Mouse (Mus musculus) neural tube, embryonic 15.5 days (tissue): ENCODE data around the gene Rhbdf2. TPM values are rescaled to one million over a fixed set of nuclear protein-coding genes. Genes with fewer than 3 reads are reported as not detected.
A peak's percentile ranks its signal among the peaks of the same experiment; 100 is the strongest.

Experiments used
- ATAC-seq: fragments of 200-750 bp; cut with Nextera tagmentation; 2 replicates; pipeline ENCODE4 v1.8.0; 2017; ENCODE audit warnings: mild to moderate bottlenecking, moderate TSS enrichment, moderate library complexity; ENCODE audit not compliant: low FRiP score
- H3K27ac ChIP-seq: fragments of 300-500 bp; sonication (generic); replicated peaks from 2 replicates; pipeline ENCODE4 v1.5.1; 2015; ENCODE audit warnings: mild to moderate bottlenecking, inconsistent platforms
- H3K27me3 ChIP-seq: fragments of 300-500 bp; sonication (generic); replicated peaks from 2 replicates; pipeline ENCODE4 v1.6.1; 2015; ENCODE audit warnings: inconsistent platforms
- H3K36me3 ChIP-seq: fragments of 300-500 bp; sonication (generic); 2 replicates; pipeline ENCODE4 v1.6.1; 2015; ENCODE audit warnings: inconsistent platforms
- H3K4me1 ChIP-seq: fragments of 300-500 bp; sonication (generic); 2 replicates; pipeline ENCODE4 v1.6.1; 2015; ENCODE audit warnings: inconsistent platforms
- H3K4me2 ChIP-seq: fragments of 300-500 bp; sonication (generic); 2 replicates; pipeline ENCODE4 v1.6.1; 2015; ENCODE audit warnings: inconsistent platforms, mild to moderate bottlenecking, moderate library complexity
- H3K4me3 ChIP-seq: fragments of 300-500 bp; sonication (generic); replicated peaks from 2 replicates; pipeline ENCODE4 v1.5.1; 2015; ENCODE audit warnings: mild to moderate bottlenecking, inconsistent platforms
- H3K9ac ChIP-seq: fragments of 300-500 bp; sonication (generic); replicated peaks from 2 replicates; pipeline ENCODE4 v1.6.1; 2015; ENCODE audit warnings: mild to moderate bottlenecking, inconsistent platforms
- H3K9me3 ChIP-seq: fragments of 300-500 bp; sonication (generic); replicated peaks from 2 replicates; pipeline ENCODE4 v1.6.1; 2016; ENCODE audit warnings: inconsistent platforms
- WGBS: fragments of 180-500 bp; shearing (Covaris S2); methylation state at CpG from one replicate; pipeline ENCODE4 v1.1.7; 2015; ENCODE audit warnings: mixed read lengths; 5-methylcytosine and 5-hydroxymethylcytosine counted together
- polyA plus RNA-seq: library from polyadenylated mRNA; unstranded; fragments of >200 nt; fragmentation: Nextera tagmentation; extraction: Ambion mirVana; gene quantifications from 2 replicates; pipeline ENCODE4 v1.2.1, GENCODE M21; 2015

The Rhbdf2 gene
- polyA plus RNA-seq, 1 experiment from 2014 or later: 1.4 TPM

DNA sequence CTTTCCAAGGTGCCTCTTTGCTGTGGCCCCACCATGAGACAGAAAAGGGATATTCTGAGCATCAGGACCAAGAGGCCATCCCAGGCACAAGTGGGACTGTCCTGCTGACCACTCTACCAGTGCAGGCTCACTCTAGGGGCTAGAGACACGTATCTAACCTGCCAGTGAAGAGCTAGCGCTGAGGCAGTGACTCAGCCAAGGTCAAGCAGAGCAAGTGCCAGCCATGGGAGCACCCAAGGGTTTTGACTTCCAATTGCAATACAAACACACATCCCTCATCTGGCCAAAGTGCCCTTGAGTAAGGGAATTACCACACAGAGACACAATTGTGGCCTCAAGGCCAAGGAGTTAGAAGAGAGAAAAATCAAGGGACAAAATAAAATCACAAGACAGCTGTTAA lies 51.4 kb downstream of the Rhbdf2 start:
- WGBS: 75% methylated on average over 2 of the region's 2 CpGs

DNA sequence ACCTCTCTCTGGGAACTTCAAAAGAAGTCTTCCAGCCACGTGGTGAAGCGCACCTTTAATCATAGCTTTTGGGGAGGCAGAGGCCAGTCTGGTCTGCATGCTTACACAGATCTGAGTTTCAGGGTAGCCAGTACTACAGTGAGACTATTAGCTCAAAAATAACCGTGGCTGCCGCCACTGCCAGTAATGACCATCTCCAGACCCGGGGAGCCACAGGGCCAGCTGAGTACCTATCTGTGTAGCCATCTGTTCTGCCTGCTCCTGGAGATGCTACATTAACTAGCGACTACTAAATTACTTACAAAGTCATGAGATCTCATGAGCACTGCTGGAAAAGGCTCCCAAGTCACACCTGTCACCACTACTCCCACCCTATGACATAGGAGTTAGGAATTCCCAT lies 51.8 kb downstream of the Rhbdf2 start:
- H3K4me1 ChIP-seq: peaks cover 93% of the 10 kb centered on the region
- 42% methylated on average over 6 of the region's 6 CpGs for WGBS
- ATAC-seq: no peak

More for the DNA sequence above, 51.4 kb downstream of the Rhbdf2 start:
- Histone ChIP-seq H3K4me1 (peaks cover 95% of the 10 kb centered on the region), H3K36me3 (no peaks in the 10 kb centered on the region), H3K9me3 (no peaks in the 10 kb centered on the region), H3K4me3 (no peak overlapping the region), H3K27ac (no peak overlapping the region), H3K27me3 (no peaks in the 10 kb centered on the region), H3K4me2 (no peak overlapping the region), H3K9ac (no peak overlapping the region)
- no peak for ATAC-seq

DNA sequence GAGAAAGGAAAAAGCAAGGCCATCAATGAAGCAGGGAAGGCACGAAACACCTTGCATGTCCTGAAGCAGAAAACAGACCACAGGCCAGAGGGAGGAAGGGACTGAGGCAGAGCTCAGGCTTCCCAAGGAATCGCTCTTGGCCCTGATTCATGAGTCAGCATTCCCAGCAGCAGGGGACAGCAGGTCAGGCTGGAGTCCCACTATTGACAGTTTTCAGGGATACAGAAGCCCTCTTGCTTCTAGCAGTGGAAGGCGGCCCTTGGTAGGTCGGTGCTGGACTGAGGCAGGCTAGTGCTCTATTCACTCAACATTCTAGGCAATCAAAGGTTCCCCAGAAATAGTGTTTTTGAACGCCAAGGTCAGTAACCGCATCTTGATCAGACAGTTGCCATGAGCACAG lies 52.3 kb downstream of the Rhbdf2 start:
- Histone ChIP-seq H3K4me3 (no peak overlapping the region), H3K9ac (no peak overlapping the region), H3K9me3 (no peaks in the 10 kb centered on the region), H3K4me1 (peaks cover 93% of the 10 kb centered on the region), H3K4me2 (no peak overlapping the region), H3K27ac (no peak overlapping the region), H3K36me3 (no peaks in the 10 kb centered on the region), H3K27me3 (no peaks in the 10 kb centered on the region)
- no peak for ATAC-seq
- 57% methylated on average over 6 of the region's 6 CpGs for WGBS

More for the DNA sequence above, 51.8 kb downstream of the Rhbdf2 start:
- Histone ChIP-seq H3K9ac (no peak overlapping the region), H3K4me2 (no peak overlapping the region), H3K36me3 (no peaks in the 10 kb centered on the region), H3K4me3 (no peak overlapping the region), H3K27ac (no peak overlapping the region), H3K9me3 (no peaks in the 10 kb centered on the region), H3K27me3 (no peaks in the 10 kb centered on the region)

DNA sequence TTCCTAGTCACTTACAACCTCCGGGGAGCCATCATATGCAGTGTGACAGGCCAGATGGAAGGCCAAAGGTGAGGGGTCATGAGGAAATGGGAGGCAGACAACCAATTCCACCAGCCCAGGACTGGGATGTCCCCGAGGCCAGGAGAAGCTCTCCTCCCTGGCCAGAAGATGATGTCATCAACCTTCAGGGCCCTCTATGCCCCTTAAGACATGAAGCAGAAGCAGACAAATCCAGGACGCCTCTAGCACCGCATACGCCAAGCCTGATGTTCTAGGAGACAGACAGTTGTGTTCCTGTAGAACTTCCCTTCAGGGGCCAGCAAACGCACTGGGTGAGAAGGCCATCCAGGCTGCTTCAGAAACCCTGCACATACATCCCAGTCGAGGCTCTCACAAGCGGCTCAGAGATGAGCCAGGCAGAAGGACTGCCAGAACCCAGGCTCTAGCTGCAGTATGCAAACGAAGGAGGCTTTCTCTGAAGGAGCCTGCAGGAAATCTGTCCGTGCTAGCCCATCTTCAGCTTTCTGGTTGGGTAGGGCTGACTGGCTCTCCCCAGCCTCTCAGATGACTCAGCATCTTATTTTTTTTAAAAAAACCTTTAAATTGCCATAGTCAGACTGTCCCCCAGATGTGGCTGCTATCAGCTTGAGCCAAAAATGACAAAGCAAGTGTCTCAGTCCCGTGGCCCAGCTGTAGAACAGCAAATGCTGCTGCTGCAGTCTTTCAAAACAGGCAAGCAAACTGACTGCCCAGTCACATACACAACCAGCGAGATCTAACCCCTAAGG lies 53.9 kb downstream of the Rhbdf2 start:
- no peak overlapping the region for H3K4me2 ChIP-seq
- H3K9ac ChIP-seq: no peak overlapping the region
- ATAC-seq: no peak
- no peaks in the 10 kb centered on the region for H3K27me3 ChIP-seq
- no peak overlapping the region for H3K4me3 ChIP-seq
- H3K4me1 ChIP-seq: peaks cover 82% of the 10 kb centered on the region
- H3K36me3 ChIP-seq: no peaks in the 10 kb centered on the region
- H3K27ac ChIP-seq: peak overlapping the region; percentile 29
- WGBS: 60% methylated on average over 12 of the region's 12 CpGs
- H3K9me3 ChIP-seq: no peaks in the 10 kb centered on the region

DNA sequence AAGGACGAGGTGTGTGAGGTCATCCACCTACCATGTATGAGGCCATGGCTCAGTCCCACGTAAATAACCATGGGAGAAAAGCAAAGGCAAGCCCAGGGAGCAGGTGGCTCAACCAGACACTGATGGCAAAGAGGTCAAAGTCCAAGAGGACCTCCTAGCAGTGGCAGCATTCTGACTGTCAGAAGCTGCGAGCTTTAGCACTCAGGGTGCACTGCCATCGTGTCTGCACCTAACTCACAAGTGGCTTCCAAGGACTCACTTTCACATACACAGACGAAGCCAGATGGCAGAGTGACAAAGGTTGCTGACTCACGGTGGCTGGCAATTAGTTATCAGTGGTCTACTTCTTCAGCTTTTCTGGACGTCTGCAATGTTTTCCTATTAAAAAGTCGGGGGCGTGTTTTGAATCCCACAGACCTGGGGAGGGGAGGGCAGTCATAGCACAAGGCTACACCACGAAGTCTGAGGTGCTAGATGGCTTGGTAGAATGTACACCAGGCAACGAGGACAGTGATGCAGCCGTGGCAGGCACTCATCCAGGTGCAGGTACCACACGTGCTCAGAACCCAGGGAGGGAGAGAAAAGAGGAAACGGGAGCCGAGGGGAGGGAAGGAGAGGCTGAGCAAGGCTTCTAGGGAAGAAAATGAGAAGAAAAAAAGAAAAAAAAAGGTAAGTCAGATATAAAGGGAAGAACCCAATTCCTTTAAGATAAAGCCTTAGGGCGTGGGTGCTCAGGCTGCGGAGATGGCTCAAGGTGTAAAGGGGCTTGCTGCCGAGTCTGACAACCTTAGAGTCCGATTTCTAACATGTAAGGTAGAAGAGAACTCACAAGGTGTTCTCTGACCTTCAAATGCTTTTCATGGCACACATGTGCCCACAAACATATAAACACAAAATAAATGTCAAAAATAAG lies 54.8 kb downstream of the Rhbdf2 start:
- H3K4me3 ChIP-seq: no peak overlapping the region
- WGBS: 84% methylated on average over 19 of the region's 19 CpGs
- H3K9ac ChIP-seq: no peak overlapping the region
- H3K4me1 ChIP-seq: peaks cover 85% of the 10 kb centered on the region
- no peaks in the 10 kb centered on the region for H3K9me3 ChIP-seq
- H3K27me3 ChIP-seq: no peaks in the 10 kb centered on the region
- H3K4me2 ChIP-seq: no peak overlapping the region
- no peak for ATAC-seq
- no peaks in the 10 kb centered on the region for H3K36me3 ChIP-seq
- H3K27ac ChIP-seq: no peak overlapping the region

DNA sequence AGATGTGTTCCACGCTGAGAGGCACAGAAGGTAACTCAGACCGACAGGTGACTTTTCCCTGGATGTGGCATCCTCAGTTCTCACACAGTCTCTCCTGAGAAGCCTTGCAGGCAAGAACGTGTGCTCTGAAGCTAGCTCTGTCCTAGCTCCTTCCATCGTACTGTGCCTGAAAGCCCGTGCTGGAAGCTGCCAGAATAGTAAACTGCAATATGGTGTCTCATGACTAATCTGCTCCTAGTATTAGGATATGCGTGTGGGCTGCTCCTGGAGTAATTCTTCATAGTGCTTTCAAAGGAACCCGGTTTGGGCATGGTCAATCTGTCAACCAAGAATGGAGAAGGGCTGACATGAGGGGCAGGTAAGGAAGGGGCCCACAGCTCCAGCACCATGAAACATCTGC lies 56.0 kb downstream of the Rhbdf2 start:
- H3K9ac ChIP-seq: no peak overlapping the region
- H3K27me3 ChIP-seq: no peaks in the 10 kb centered on the region
- H3K4me2 ChIP-seq: no peak overlapping the region
- H3K4me1 ChIP-seq: peaks cover 75% of the 10 kb centered on the region
- no peak for ATAC-seq
- no peaks in the 10 kb centered on the region for H3K36me3 ChIP-seq
- H3K4me3 ChIP-seq: no peak overlapping the region
- WGBS: 80% methylated on average over 7 of the region's 7 CpGs
- H3K9me3 ChIP-seq: no peaks in the 10 kb centered on the region
- no peak overlapping the region for H3K27ac ChIP-seq

DNA sequence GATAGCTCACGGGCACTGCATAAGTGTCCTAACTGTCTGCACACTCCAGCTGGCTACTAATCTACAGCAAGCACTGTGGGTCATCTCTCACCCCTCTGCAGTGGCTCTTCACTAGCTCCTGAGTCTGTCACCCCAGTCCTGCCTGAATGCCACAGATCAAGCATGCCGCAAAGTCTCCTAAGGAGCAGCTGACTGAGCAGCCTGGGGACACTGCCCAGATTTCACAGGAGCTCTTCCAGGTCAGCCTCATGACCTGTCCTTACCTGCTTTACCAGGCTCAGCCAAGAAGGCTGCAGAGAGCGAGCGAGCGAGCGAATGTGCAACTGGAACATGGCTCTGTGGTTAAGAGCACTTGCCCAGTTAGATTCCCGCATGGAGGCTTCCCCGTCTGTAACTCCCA lies 59.3 kb downstream of the Rhbdf2 start:
- H3K4me1 ChIP-seq: peaks cover 44% of the 10 kb centered on the region
- no peak overlapping the region for H3K4me3 ChIP-seq
- H3K27me3 ChIP-seq: no peaks in the 10 kb centered on the region
- no peak overlapping the region for H3K27ac ChIP-seq
- ATAC-seq: no peak
- H3K9me3 ChIP-seq: no peaks in the 10 kb centered on the region
- no peak overlapping the region for H3K4me2 ChIP-seq
- no peaks in the 10 kb centered on the region for H3K36me3 ChIP-seq
- 87% methylated on average over 8 of the region's 8 CpGs for WGBS
- H3K9ac ChIP-seq: no peak overlapping the region

DNA sequence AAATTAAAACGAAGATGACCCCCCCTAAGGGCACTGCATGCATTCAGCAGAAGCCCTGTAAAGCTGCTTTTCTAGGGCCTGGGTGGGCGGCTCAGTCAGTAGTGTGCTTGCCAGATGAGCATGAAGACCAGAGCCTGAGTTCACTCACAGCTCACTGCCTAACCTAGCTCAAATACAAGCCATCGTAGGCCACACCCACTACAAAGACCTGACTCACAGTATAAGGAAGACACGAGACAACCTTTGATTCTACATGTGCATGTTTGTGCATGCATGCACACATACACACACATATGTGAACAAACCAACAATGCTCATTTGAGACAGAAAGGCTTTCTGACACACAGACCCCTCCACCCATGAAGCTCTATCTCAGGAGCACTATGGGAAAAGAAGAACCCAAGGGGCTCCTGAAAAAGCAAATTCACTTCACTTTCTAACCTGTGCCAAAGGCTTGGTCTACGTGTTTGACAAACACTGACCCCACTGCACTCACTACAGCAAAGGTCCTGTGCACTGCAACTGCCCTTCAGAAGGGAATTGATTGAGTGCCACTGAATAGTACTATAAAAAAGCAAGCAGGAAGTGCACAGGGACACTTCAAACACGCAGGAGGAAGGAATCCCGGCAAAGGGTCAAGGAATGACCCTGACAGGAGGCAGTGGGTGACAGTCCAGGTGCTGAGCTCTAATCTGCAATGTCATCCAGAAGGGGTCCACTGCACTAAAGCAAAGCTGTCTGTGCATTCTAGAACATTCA lies 61.4 kb downstream of the Rhbdf2 start:
- Histone ChIP-seq H3K27ac (no peak overlapping the region), H3K4me3 (no peak overlapping the region), H3K4me2 (no peak overlapping the region), H3K36me3 (no peaks in the 10 kb centered on the region), H3K4me1 (peaks cover 26% of the 10 kb centered on the region), H3K9me3 (no peaks in the 10 kb centered on the region), H3K9ac (no peak overlapping the region), H3K27me3 (no peaks in the 10 kb centered on the region)
- WGBS: 60% methylated on average over 7 of the region's 7 CpGs
- ATAC-seq: no peak

DNA sequence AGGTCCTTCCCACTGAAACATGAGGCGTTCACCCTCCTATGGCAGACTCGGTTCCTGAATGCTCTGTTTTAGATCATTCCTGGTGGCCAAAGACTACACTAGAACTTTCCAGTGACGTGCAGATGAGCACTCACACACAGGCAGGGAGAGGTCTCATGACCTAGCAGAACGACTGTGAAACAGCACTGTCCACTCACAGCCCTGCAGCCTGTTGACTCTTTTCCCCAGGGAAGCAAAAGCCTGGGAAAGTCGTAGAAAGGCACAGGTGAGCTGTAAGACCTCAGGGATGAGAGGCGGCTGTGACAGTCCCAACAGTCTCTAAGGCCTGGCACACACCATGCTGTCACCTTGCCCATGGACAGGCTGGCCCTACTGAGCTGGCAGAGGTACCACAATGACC lies 70.5 kb downstream of the Rhbdf2 start:
- Histone ChIP-seq H3K36me3 (no peaks in the 10 kb centered on the region), H3K27me3 (no peaks in the 10 kb centered on the region), H3K27ac (no peak overlapping the region), H3K9me3 (no peaks in the 10 kb centered on the region), H3K9ac (no peak overlapping the region), H3K4me2 (no peak overlapping the region), H3K4me3 (no peak overlapping the region), H3K4me1 (peaks cover 53% of the 10 kb centered on the region)
- no peak for ATAC-seq
- WGBS: 66% methylated on average over 6 of the region's 6 CpGs

DNA sequence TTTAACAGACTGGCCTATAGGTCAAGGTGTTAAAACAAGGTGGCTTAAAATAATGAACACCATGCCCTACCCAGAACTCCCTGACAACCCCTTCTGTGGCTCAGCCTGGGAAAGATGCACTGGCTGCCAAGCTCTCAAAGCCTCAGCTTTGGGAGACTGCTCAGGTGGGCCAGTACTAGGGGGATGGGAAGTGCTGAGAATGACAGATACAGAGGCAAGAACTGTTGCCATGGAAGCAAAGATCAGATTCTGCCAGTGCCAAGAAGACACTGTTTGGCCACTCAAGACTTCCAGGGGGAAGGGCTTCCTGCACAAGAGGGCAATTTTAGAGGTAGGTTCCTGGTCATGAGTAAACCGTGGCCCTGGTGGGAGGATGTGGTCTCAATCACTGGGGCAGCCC lies 71.2 kb downstream of the Rhbdf2 start:
- Histone ChIP-seq H3K9ac (no peak overlapping the region), H3K27ac (no peak overlapping the region), H3K27me3 (no peaks in the 10 kb centered on the region), H3K4me3 (no peak overlapping the region), H3K4me2 (no peak overlapping the region), H3K36me3 (no peaks in the 10 kb centered on the region), H3K9me3 (no peaks in the 10 kb centered on the region), H3K4me1 (peaks cover 60% of the 10 kb centered on the region)
- ATAC-seq: no peak
- 73% methylated on average over 1 of the region's 1 CpGs for WGBS

DNA sequence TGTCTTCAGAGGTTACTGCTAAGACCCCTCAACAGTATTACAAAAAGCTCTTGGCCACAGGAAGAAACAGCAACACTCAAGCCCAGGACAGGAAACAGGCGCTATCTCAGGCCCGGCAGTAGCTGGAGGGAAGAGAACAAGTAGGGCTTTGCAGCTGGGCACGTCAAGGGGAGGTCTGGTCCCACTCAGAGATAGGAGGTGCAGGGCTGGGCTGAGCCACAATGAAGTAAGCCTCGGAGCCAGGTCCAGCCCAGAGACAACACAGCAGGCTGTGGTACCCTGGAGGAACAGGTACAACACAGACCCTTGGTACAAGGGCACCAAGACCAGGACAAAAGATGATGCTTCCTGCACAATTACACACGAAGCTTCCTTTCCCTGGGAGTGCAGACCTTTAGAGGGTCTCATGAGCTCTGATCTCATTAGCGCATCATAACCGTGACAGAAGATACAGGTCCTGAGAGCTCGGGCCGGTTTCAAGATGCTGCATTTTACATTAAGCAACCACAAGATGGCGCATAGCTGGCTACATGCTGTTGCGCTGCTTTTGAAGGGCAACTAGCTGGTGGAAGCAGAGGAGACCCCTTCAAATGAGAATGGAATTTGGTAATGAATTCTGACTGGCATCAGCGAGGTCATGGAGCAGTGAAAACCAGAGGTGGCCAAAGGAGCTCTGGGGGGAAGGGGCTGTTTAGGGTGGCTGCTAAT lies 72.5 kb downstream of the Rhbdf2 start:
- Histone ChIP-seq H3K36me3 (no peaks in the 10 kb centered on the region), H3K27me3 (no peaks in the 10 kb centered on the region), H3K9me3 (no peaks in the 10 kb centered on the region), H3K4me1 (peaks cover 67% of the 10 kb centered on the region), H3K4me2 (no peak overlapping the region), H3K9ac (no peak overlapping the region), H3K4me3 (no peak overlapping the region), H3K27ac (0 out of 2 replicates have a peak overlapping the region, but pooled peaks have one; percentile 5)
- WGBS: 47% methylated on average over 12 of the region's 12 CpGs
- ATAC-seq: no peak
